Mouse (Mus musculus) small intestine, adult 2 months (tissue): ENCODE measurements around the gene Dph5. TPM values are rescaled to one million over a fixed set of nuclear protein-coding genes. Genes with fewer than 3 reads are reported as not detected.

Experiments used
- H3K27ac ChIP-seq: fragments of 200-500 bp; 2 replicates; pipeline ENCODE4 v1.5.1; 2012; ENCODE audit warnings: low read depth, low read length, control low read depth, inconsistent platforms; ENCODE audit not compliant: insufficient read depth
- H3K27me3 ChIP-seq: fragments of 200-500 bp; 2 replicates; pipeline ENCODE4 v1.6.1; 2012; ENCODE audit warnings: mild to moderate bottlenecking, moderate library complexity, low read length, inconsistent platforms; ENCODE audit not compliant: control insufficient read depth, insufficient read depth
- H3K36me3 ChIP-seq: fragments of 200-500 bp; 2 replicates; pipeline ENCODE4 v1.6.1; 2012; ENCODE audit warnings: mild to moderate bottlenecking, low read length, control low read depth, inconsistent platforms; ENCODE audit not compliant: control insufficient read depth, insufficient read depth
- H3K4me1 ChIP-seq: fragments of 200-500 bp; 2 replicates; pipeline ENCODE4 v1.6.1; 2012; ENCODE audit warnings: low read length, inconsistent platforms, mixed read lengths; ENCODE audit not compliant: control insufficient read depth, insufficient read depth, insufficient read length
- H3K4me3 ChIP-seq: fragments of 200-500 bp; 2 replicates; pipeline ENCODE4 v1.5.1; 2012; ENCODE audit warnings: low read depth, mild to moderate bottlenecking, control low read depth, inconsistent platforms, low read length, moderate library complexity
- CTCF ChIP-seq: fragments of 200-500 bp; IDR thresholded peaks from 2 replicates; pipeline ENCODE4 v1.5.1; 2012; ENCODE audit warnings: low read depth, mild to moderate bottlenecking, control low read depth, inconsistent platforms, low read length, moderate library complexity, mixed read lengths; ENCODE audit not compliant: insufficient replicate concordance, insufficient read length; ENCODE audit errors: extremely low read depth
- POLR2A ChIP-seq: fragments of 200-500 bp; IDR thresholded peaks from 2 replicates; pipeline ENCODE4 v1.6.1; 2012; ENCODE audit warnings: low read depth, mild to moderate bottlenecking, control low read depth, inconsistent platforms, low read length, moderate library complexity
- WGBS: fragments of 180-500 bp; shearing (Covaris S2); methylation state at CpG from one replicate; pipeline ENCODE4 v1.1.7; 2018; 5-methylcytosine and 5-hydroxymethylcytosine counted together
- polyA plus RNA-seq: library from polyadenylated mRNA; depleted of rRNA; stranded (reverse); fragments of >200 nt; gene quantifications from 2 replicates; pipeline ENCODE4 v1.2.3, GENCODE M21; 2012

The Dph5 gene
- polyA plus RNA-seq, 1 experiment = 0.94 TPM

GRCm38 (mm10) chr3:115957223-115957622 is 69.6 kb downstream of the Dph5 start:
- H3K4me1 ChIP-seq = no peaks in the 10 kb centered on the region

GRCm38 (mm10) chr3:115961311-115962027 is 73.8 kb downstream of the Dph5 start:
- TF ChIP-seq POLR2A = no peak
- TF ChIP-seq CTCF = no peak
- Histone ChIP-seq H3K27ac (no peak overlapping the region), H3K36me3 (peaks cover 26% of the 10 kb centered on the region), H3K4me3 (no peak overlapping the region), H3K27me3 (no peaks in the 10 kb centered on the region), H3K4me1 (no peaks in the 10 kb centered on the region)
- 92% methylated on average over 11 of the region's 11 CpGs for WGBS

More at GRCm38 (mm10) chr3:115957223-115957622, 69.6 kb downstream of the Dph5 start:
- H3K27ac ChIP-seq = no peak overlapping the region
- no peak overlapping the region for H3K4me3 ChIP-seq
- H3K27me3 ChIP-seq = no peaks in the 10 kb centered on the region
- H3K36me3 ChIP-seq = peaks cover 35% of the 10 kb centered on the region
- TF ChIP-seq CTCF = no peak
- no peak for TF ChIP-seq POLR2A
- WGBS = 94% methylated on average over 7 of the region's 7 CpGs

- H3K27me3 ChIP-seq = no peaks in the 10 kb centered on the region
- 87% methylated on average over 4 of the region's 4 CpGs for WGBS
- peaks cover 28% of the 10 kb centered on the region for H3K36me3 ChIP-seq
- no peaks in the 10 kb centered on the region for H3K4me1 ChIP-seq
- H3K27ac ChIP-seq = no peak overlapping the region
- no peak overlapping the region for H3K4me3 ChIP-seq
- no peak for TF ChIP-seq POLR2A
- no peak for TF ChIP-seq CTCF
Measured at GRCm38 (mm10) chr3:115962028-115962415, 74.4 kb downstream of the Dph5 start.

GRCm38 (mm10) chr3:115963597-115963996 is 76.0 kb downstream of the Dph5 start:
- TF ChIP-seq POLR2A (no peak), CTCF (no peak)
- Histone ChIP-seq H3K4me3 (no peak overlapping the region), H3K27me3 (no peaks in the 10 kb centered on the region), H3K27ac (no peak overlapping the region), H3K36me3 (peaks cover 18% of the 10 kb centered on the region), H3K4me1 (no peaks in the 10 kb centered on the region)
- WGBS = 93% methylated on average over 1 of the region's 1 CpGs

GRCm38 (mm10) chr3:115964071-115964470 is 76.4 kb downstream of the Dph5 start:
- Histone ChIP-seq H3K27ac (no peak overlapping the region), H3K36me3 (peaks cover 14% of the 10 kb centered on the region), H3K4me1 (no peaks in the 10 kb centered on the region), H3K27me3 (no peaks in the 10 kb centered on the region), H3K4me3 (no peak overlapping the region)
- 94% methylated on average over 5 of the region's 5 CpGs for WGBS
- TF ChIP-seq POLR2A = no peak
- no peak for TF ChIP-seq CTCF

- H3K27ac ChIP-seq = no peak overlapping the region
- no peaks in the 10 kb centered on the region for H3K27me3 ChIP-seq
- H3K4me1 ChIP-seq = no peaks in the 10 kb centered on the region
- H3K4me3 ChIP-seq = no peak overlapping the region
- WGBS = 83% methylated on average over 10 of the region's 10 CpGs
- TF ChIP-seq POLR2A = no peak
- TF ChIP-seq CTCF = no peak
- peaks cover 29% of the 10 kb centered on the region for H3K36me3 ChIP-seq
Measured at GRCm38 (mm10) chr3:115968745-115969530, 81.3 kb downstream of the Dph5 start.

- Histone ChIP-seq H3K4me1 (no peaks in the 10 kb centered on the region), H3K27ac (no peak overlapping the region), H3K36me3 (peaks cover 37% of the 10 kb centered on the region), H3K4me3 (no peak overlapping the region), H3K27me3 (no peaks in the 10 kb centered on the region)
- no peak for TF ChIP-seq CTCF
- no peak for TF ChIP-seq POLR2A
- 94% methylated on average over 20 of the region's 20 CpGs for WGBS
Measured at GRCm38 (mm10) chr3:115971045-115971785, 83.6 kb downstream of the Dph5 start.
